Mouse (Mus musculus) layer of hippocampus, postnatal 10 days (tissue): ENCODE measurements around the gene Pin1. TPM values are rescaled to one million over a fixed set of nuclear protein-coding genes. Genes with fewer than 3 reads are reported as not detected.
"Not testable (repeated sequence)": the region's sequence is repeated elsewhere in the genome, so short reads cannot be mapped to it uniquely, and the experiment has no call there.

Experiments
- DNase-seq, 2 experiments: peaks; one replicate each; pipeline ENCODE4 v3.0.0; 2021; ENCODE audit warnings: low spot score in 2 of 2
- total RNA-seq, 2 experiments: library from RNA; stranded (reverse); gene quantifications; 2 replicates each; pipeline ENCODE4 v1.2.3; 2021

The Pin1 gene
- total RNA-seq, 2 experiments from 2014 or later = 31.7 to 32.6 TPM

DNA sequence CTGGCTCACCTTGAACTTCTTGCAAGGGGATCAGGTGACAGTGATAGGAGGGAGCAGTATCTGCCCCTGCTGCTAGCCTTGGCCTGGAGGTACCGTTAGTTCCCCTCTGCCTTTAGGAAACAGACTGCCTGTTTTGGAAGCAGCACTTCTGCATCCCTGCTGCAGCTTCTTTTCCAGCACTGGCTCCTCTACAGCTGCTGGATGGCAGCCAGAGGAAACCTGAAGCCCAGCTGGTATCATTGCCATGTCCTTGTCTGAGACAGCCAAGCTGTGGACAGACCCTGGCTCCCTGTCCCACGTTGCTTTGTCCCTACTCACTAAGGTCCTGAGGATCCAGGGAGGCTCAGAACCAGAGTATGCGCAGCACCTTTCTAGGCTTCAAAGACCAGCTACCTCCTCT, 5.7 kb downstream of the Pin1 start:
- DNase-seq = no peak

DNA sequence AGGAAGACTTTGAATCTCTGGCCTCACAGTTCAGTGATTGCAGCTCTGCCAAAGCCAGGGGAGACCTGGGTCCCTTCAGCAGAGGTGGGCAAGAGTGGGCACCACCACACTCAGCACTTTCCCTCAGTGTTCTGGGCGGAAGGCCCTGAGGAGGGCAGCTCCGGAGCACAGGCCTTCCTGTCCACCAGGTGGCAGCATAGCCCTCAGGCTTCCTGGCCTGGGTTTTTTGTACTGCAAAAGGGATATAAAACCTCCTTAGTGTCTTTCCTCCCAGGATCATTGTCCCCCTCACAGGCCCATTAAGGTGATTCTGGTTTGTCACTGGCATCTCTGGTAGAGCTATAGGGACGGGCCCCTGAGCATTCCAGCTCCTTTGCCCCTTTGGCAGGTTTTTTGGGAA, 10.4 kb downstream of the Pin1 start:
- DNase-seq = peak; percentile 88 to 89

DNA sequence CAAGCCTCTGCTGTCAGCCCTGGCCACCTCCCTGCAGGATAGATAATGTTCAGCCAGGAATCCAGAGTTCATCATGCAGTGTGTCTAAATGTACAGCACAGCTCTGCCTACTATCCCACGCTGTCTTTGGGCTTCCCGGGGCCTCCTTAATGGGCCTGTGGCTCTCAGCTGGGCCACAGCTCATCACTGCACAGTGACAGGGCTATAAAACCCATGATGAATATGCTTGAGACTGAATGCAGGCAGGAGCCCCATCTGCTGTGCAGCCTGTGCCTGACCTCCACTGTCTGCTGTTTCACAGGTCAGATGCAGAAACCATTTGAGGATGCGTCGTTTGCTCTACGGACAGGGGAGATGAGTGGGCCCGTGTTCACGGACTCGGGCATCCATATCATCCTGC, 11.0 kb downstream of the Pin1 start:
- no peak for DNase-seq

DNA sequence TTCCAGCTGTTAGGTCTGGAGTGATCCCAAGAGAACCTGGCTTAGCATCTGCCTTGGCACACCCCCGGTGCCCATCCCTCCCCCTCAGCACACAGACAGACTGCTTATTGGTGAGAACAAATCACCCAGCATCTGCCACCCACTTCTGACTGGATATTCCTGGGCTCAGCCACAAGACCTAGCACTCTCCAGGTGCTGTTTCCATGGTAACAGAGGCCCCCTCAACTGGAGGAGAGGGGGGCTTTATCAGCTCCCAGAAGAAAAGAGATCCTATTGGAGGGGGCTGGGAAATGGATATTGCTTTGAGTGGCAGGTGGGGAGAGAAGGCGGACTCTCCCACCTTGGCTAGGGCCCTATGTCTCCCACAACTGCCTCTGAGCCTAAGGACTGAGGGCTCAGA, 12.1 kb downstream of the Pin1 start:
- DNase-seq = peak; percentile 54 to 59

DNA sequence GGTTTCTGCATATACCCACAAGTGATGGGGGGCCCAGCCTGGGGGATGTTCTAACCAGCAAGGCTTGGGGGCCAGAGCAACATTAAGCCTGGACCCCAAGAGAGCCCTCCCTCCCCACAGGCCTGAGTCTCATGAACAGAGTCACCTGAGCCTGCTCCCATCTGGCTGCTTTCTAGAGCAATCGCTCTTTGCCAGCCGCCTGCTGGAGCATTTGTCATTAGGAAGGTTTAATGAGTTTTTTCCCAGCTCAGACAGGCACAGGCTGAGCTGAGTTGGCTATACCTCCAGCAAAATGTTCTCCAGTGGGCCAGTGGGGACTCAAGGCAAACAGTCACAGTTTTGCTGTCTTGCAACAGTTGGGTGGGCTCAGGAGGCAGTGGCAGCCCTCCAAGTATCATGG, 12.5 kb downstream of the Pin1 start:
- peak in 1 of 2 experiments; percentile 45 for DNase-seq

DNA sequence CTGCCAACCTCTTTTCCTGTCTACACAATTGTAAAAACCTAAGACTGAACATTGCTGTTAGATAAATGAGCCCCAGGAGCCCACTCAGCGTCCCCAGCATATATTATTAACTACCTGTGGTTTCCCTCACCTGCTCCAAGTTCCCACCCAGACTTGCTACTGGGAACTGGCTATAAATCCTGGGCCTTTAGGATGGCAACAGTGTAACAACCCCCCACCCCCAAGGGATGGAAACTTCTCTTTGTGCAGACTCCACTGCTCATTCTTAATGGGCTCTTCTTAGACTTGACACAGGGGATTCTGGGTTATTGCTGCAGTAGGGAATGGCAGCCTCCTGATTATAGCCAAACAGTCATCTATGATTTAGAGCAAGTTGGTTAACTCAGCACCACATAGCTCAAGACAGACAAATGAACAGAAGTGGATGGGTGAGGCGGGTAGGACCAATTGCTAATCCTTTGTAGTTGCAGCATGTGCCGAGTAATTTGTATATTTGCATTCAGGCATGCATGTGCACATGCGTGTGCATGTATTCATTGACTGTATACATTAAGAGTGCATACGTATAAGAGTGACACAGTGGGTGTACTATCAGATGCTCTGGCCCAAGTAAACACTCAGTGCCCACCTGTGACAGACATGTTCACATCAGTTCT, 13.2 kb downstream of the Pin1 start:
- no peak for DNase-seq

DNA sequence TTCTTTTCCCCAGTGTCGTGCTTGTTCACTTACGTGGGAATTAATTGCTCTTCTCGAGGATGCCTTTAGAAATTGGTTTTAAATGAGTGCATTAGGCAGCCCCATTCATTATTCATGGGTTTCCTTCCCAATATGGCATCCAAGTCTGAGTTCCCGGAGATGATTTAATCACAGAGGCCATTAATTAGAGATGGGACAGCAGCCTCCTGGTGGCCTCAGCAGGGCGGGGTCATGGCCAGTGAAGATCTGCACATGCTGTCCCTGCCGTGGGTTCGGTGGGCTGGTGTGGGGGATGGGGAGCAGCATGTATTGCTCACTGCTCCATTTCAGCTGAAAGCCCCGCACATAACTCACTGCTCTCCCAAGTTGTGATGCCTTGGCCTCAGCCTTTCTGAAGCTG, 14.0 kb downstream of the Pin1 start:
- DNase-seq = peak in 1 of 2 experiments; percentile 39

DNA sequence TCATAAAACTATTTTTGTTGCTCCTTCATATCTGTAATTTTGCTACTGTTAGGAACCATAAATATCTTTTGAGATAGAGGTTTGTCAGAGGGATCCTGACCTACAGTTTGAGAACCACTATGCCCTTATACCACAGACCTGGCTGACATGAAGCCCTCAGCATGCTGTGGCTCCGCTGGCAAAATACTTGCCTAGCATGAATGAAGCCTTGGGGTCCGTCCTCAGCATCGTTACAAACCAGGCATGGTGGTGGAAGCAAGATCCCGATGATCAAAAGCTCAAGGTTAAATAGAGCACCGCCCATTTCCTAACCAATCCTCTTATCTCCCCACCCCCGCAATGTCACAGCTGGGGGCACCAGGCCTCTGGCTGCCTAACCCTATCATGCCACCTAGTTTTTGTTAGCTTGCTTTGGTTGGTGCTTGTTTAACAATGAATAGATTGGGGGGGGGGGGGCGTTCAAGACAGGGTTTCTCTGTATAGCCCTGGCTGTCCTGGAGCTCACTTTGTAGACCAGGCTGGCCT, 14.7 kb downstream of the Pin1 start:
- no peak for DNase-seq

DNA sequence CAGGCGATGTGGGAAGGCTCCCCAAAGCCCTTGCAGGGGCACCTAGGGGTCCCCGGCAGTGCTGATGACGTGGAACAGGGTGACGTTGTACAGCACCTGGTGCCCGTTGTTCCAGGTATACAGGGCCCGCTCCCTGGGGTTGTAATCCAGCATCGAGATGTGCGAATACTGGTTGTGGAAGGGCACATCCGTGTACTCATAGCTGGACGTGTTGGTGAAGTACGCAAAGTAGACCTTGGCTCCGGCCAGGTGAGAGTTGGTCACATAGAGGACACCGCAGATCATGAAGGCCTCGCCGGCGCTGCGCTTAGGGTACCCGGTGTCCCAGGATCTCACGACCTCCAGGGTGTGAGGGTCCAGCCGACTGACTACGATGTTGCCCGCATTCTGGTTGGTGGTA, 16.2 kb downstream of the Pin1 start:
- DNase-seq = no peak

DNA sequence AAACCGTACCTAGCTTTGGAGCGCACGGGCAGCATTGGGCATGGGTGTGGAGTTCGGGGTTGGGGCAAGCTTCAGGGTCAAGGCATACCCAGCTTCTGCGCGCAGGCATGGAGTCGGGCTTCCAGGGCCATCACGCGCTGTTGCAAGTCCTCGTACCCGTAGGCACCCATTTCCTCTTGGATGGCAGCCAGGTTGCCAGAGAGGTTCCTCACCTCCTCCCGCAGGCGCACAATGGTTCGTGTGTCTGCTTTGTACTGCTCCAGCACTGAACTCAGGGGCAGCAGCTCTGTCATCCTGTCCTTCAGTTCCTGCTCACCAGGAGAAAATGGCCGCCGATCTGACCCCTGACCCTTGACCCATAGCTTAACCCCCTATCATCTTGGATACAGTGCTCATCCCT, 20.2 kb downstream of the Pin1 start:
- DNase-seq = no peak

DNA sequence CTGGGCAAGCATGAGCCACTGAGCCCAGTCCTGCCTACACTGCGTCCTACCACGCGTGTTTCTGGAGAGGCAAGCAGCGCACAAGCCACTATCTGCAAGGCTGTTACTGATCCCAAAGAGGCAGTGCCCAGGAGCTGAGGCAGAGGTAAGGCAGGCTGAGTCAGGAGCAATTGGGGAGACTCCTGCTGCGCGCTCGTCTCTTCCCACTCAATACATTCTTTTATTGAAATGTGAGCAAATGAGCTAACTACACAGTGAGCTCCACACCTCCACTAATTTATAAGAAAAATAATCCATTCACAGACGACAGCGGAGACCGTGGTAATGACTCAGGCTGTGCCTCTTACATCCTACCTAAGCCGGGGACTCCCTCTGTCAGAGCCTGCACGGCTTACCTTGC, 26.0 kb downstream of the Pin1 start:
- DNase-seq = no peak

DNA sequence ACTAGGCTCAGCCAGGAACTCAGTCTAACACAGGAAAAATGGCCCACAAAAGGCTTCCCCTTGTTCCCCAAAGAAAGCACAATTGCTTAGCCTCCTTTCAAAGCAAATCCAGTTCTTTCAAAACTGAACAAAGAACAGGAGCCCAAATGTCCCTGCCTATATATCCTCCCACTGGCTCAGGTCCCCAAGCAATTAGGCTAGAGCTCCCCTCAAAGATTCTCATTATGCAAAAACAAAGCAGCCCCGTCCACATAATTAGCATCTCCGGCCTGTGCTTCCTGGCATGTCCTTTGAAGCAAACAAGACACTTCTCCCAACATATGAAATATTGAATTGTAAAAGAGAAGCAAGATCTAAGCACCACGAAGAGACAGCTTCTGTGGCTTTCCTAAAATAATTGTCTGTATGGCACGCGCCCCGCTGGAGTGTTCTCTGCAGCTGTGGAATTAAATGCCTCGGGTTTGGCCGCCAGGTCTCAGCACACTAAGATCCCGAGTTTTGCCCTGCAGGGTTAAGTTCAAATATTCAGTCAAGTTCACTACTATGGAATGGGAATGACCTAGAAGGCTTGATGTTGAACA, 28.6 kb downstream of the Pin1 start:
- DNase-seq = no peak

DNA sequence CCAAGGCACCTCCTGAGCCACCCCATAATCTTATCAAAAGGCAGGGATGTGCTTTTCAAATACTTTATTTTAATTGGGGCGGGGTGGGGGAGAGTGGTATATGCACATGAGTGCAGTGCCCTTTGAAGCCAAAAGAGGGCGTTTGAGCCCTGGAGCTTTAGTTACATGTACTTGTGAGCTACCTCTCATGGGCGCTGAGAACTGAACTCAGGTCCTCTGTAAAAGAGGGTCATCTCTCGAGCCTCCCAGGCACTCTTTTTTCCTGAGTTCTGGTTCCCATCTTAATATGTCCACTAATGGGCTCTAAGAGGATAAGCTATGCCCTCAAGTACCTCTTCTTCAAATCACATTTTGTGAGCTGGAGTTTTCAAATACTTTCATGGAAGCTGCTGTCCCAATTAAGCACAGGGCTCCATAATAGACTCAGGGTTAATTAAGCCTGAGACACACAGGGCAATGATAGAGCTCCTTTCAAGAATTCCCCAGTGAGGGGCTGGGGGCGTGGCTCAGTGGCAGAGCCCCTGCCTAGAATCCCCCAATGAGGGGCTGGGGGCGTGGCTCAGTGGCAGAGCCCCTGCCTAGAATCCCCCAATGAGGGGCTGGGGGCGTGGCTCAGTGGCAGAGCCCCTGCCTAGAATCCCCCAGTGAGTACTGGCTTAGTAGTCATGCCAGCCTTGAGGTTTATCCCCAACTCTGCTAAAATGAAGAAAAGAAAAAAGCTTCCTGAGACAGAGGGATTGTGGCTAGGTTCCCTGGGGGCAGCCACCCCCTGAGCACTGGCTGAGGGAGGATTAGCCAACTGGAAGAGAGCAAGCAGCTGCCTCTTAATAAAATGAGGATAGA, 29.9 kb downstream of the Pin1 start:
- no peak for DNase-seq

DNA sequence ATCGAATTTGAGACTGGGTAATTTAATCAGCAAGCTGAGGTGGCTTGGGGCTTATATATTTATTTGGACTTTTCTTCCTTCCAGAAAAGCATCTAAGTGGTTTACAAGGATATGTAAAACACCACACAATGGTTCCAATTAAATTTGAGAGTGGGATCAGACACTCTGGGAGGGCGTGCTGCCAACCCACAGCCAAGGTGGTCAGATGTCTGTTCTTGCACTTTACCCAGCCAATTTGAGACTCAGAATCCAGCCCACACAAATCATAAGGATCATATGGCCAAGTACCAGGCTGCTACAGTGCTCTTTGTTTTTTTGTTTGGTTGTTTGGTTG, 30.5 kb downstream of the Pin1 start:
- DNase-seq = no peak

DNA sequence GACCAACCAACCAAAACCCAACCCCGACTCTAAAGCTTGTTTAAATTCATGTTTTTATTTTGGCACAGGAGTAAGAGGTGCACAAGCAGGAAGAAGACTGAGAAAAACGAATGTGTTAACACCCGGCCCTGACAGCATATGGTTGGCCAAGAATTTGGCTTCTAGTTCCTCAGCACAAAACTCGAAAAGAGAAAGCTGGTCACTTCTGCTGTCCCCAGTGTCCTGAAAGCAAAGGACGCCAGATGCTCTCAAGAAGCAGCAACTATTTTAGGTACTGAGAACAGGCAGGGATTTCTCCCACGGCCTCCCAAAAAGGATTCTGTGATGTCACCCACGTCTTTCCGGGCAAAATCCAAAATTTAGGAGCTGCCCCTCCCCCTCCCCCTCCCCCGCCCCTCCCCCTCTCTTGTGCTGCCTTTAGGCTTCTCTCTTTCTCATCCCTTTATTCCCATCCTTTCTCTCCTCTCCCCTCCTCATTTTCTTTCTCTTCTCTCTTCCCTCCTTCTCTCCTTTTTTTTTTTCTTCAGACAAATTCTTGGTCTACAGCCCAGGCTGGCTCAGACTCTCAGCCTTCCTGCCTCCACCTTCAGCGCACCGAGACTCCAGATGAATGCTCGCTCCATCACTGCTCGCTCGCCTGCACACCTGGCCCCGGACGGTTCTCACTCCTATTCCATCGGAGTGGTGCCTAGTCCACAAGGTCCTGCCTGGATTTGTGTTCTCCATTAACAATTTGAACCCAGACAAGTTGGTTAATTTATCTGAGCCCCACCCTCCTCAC, 33.4 kb downstream of the Pin1 start:
- DNase-seq = no peak

DNA sequence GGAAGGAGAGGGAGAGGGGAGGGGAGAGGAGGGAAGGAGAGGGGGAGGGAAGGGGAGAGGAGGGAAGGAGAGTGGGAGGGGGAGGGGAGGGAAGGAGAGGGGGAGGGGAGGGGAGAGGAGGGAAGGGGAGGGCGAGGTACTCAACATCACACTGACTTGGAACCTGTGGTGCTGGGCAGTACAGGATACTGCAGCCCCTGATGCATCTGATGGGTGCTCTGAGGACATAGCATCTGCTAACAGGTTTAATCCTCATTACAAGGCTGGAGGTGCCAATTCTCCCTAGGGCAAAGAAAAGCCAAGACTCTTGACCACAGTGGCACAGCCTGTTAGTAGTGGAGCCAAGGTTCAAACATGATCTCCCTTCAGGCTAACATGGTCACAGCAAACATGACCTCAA, 37.5 kb downstream of the Pin1 start:
- DNase-seq = no peak

DNA sequence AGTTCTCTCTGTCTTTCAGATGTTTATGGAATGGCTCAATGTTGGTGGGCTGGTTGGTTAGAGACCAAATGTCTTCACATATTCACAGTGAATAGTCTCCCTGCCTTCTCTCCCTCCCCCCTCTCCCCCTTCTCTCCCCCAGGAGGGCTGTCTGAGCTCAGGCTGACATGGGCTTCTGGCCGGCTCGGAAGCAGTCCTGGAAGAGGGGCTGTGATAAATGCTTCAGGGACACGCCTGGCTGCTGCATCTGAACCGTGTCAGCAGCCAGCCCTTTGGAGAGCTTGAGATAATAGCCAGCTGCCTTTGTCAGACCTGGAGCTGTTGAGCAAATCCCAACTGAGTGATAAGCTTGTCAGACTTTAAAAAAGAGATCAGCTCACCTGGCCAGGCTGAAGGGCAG, 38.0 kb downstream of the Pin1 start:
- DNase-seq = no peak

DNA sequence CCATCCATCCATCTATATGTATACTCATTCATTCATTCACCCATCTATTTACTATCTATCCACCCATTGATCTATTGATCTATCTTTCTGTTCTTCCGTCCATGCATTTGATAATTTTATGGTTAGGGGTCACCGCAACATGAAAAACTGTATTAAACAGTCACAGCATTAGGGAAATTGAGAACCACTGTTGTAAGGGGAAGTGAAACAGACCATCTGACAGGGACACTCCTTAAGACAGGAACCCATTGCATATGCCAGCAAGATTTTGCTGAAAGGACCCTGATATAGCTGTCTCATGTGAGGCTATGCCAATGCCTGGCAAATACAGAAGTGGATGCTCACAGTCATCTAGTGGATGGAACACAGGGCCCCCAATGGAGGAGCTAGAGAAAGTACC, 38.6 kb downstream of the Pin1 start:
- not testable (repeated sequence) for DNase-seq

DNA sequence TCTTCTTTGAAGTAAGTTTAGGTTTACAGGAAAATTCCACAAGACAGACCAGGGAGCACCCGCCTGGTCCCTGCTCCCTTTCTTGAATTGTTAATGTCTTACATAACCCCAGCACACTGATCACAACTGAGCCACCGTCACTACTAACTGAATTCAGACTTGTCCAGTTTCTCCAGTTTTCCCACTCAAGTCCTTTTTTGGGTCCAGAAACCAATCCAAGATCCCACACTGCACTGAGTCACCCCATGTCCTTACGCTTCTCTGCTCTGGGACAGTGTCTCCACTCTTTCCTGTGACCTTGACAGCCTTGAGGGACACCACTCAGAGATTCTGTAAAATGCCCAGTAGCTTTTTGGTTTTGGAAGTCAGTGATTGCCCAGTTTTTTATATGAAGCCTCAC, 41.0 kb downstream of the Pin1 start:
- no peak for DNase-seq

DNA sequence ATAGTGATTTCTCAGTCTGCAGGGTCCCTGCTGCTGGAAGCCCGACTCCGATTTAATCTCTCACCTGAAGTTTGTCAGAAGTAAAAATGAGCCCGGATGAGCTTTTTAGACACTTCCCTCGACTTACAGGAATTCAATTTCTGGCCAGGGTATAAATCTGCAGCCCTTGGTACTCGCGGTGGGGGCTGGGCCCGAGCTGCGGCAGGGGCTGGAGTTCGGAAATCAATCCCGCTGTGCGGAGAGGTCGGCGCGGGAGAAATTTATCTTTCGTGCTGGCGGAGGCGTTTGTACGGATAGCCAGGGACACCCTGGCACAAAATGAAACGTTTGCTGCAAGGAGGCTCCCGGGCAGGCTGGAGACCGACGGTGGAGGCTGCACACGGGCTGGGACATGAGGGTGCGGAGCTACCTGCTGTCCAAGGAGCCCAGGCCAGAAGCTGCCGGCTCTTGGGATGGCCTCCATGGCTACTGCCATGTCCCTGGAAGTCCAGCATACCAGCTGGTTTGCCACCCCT, 42.9 kb downstream of the Pin1 start:
- DNase-seq = no peak

DNA sequence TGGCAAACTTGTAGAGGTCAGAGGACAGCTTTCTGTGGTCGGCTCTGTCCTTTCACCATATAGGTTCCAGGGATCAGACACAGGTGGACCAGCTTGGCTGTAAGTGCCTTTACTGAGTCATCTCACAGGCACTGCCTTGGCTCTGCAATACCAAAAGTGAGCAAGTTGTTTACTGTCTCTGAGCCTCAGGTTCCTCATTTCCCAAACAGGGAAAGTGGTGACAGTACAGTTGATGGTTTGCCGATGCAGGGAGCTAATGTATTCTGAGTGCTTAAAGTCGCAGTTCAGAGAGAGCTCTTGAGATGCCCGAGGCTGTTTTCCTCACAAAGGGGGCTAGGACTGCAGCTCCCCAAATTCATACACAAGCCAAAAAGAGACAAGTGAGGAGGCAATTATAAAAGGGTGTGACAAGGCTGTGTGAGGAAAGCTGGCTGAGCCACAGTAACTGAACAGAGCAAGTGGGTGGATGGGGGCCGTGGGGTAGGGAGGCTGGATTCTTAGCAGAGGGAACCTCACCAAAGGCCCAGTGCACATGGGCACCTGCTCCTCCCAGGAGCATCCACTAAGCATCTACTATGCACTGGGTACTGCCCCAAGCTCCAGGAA, 44.3 kb downstream of the Pin1 start:
- no peak for DNase-seq
